Mouse (Mus musculus) neural tube, embryonic 14.5 days (tissue): ENCODE data around the gene Ifitm2. TPM values are rescaled to one million over a fixed set of nuclear protein-coding genes. Genes with fewer than 3 reads are reported as not detected.

ENCODE experiments used
- ATAC-seq: fragments of 200-750 bp; cut with Nextera tagmentation; 2 replicates; pipeline ENCODE4 v1.8.0; 2017; ENCODE audit warnings: low read depth, mild to moderate bottlenecking, moderate TSS enrichment, moderate library complexity
- H3K27ac ChIP-seq: fragments of 300-500 bp; sonication (generic); 2 replicates; pipeline ENCODE4 v1.5.1; 2014; ENCODE audit warnings: low read depth, mild to moderate bottlenecking, control low read depth, low read length, moderate library complexity, mixed read lengths
- H3K27me3 ChIP-seq: fragments of 300-500 bp; sonication (generic); 2 replicates; pipeline ENCODE4 v1.6.1; 2014; ENCODE audit warnings: low read length; ENCODE audit not compliant: control insufficient read depth, insufficient read depth
- H3K36me3 ChIP-seq: fragments of 300-500 bp; sonication (generic); 2 replicates; pipeline ENCODE4 v1.6.1; 2014; ENCODE audit warnings: low read length, mixed read lengths; ENCODE audit not compliant: control insufficient read depth, insufficient read depth
- H3K4me1 ChIP-seq: fragments of 300-500 bp; sonication (generic); 2 replicates; pipeline ENCODE4 v1.6.1; 2014; ENCODE audit warnings: low read length; ENCODE audit not compliant: control insufficient read depth, insufficient read depth
- H3K4me2 ChIP-seq: fragments of 300-500 bp; sonication (generic); 2 replicates; pipeline ENCODE4 v1.6.1; 2014; ENCODE audit warnings: mild to moderate bottlenecking, low read depth, low read length, control low read depth
- H3K4me3 ChIP-seq: fragments of 300-500 bp; sonication (generic); 2 replicates; pipeline ENCODE4 v1.5.1; 2014; ENCODE audit warnings: low read depth, low read length, control low read depth, mixed read lengths
- H3K9ac ChIP-seq: fragments of 300-500 bp; sonication (generic); replicated peaks from 2 replicates; pipeline ENCODE4 v1.6.1; 2014; ENCODE audit warnings: low read depth, mild to moderate bottlenecking, control low read depth, low read length, mixed read lengths
- H3K9me3 ChIP-seq: fragments of 300-500 bp; sonication (generic); 2 replicates; pipeline ENCODE4 v1.6.1; 2016; ENCODE audit warnings: low read length; ENCODE audit not compliant: control insufficient read depth
- WGBS: fragments of 180-500 bp; shearing (Covaris S2); extraction: QIAGEN DNeasy Blood & Tissue Kit; methylation state at CpG from one replicate; pipeline ENCODE4 v1.1.7; 2014; 5-methylcytosine and 5-hydroxymethylcytosine counted together
- polyA plus RNA-seq: library from polyadenylated mRNA; unstranded; fragments of >200 nt; fragmentation: Nextera tagmentation; extraction: Ambion mirVana; gene quantifications from 2 replicates; pipeline ENCODE4 v1.2.1, GENCODE M21; 2014

Ifitm2 gene
- polyA plus RNA-seq, 1 experiment from 2014 or later, result 103 TPM

DNA sequence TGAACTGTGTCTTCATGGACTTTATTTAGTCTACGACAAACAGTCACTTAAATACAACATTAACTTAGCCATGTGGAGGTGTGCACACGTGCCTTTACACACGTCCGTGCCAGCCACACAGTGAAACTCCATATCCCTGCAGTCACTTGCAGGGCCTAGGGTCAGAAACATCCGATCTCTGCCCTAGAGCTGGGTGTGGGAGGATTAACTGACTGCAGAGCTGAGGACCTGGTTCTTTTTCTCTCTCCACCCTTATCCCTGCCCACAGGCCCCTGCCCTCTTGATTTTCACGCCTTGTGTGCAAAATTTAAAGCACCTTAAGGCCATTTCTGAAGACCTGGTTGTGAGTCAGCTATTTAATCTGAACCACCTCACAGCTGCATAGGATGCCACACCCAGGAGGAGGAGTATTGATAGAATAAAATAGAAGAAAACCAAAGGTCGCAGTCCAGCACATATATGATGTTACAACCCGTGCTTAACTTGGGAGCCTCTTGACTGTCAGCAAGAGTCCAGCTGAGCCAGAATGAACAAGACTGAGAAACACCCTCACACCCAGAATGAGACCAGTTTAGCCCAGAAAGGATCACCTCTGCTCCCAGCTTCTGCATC lies 35.3 kb downstream of the Ifitm2 start, which contains the start of gene Nlrp6:
Gene Nlrp6, plus strand, starts transcription at position 485 of the 612 bp plus-strand sequence.
- Histone ChIP-seq H3K27me3 (peaks cover 40% of the 10 kb centered on the region), H3K27ac (no peak within 1 kb of the TSS), H3K4me3 (no peak within 1 kb of the TSS), H3K4me2 (no peak within 1 kb of the TSS), H3K36me3 (no peaks in the 10 kb centered on the region), H3K9ac (no peak within 1 kb of the TSS), H3K9me3 (no peaks in the 10 kb centered on the region), H3K4me1 (peaks cover 8% of the 10 kb centered on the region; the same call in 1 of the 2 replicates)
- no peak for ATAC-seq
- 84% methylated on average over 8 of the region's 8 CpGs for WGBS

- Histone ChIP-seq H3K4me1 (peaks cover 8% of the 10 kb centered on the region; the same call in 1 of the 2 replicates), H3K9ac (no peak overlapping the region), H3K9me3 (no peaks in the 10 kb centered on the region), H3K27me3 (peaks cover 40% of the 10 kb centered on the region), H3K36me3 (no peaks in the 10 kb centered on the region), H3K4me3 (no peak overlapping the region), H3K27ac (no peak overlapping the region), H3K4me2 (no peak overlapping the region)
- 85% methylated on average over 4 of the region's 4 CpGs for WGBS
- ATAC-seq, result no peak
Measured at GRCm38 (mm10) chr7:140919911-140920310, 35.9 kb downstream of the Ifitm2 start.

DNA sequence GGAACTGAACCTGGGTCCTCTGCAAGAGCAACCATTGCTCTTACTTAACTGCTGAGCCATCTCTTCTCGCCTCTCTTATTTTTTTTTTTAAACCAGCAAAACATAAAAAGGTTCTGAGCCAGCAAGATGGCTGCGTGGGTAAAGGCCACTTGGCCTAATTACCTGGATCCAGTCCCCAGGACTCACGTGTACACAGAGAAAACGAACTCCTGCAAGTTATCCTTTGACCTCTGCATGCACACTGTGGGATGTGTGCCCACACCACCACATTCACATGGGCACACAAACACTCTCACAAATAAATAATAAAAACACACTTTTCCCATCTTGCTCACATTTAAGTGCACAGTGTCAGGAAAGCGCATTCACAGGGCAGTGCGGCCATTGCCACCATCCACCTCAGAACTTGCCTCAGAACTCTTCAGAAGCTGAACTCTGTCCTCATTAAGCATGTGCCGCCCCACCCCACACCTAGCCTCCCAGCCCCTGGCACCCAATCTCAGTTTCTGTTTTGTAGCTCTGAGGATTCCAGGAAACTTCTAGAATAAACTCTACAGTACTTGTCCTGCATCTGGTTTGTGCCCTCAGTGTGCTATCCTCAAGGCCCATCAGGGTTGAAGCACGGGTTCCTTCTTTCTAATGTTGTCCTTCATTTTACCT lies 41.6 kb downstream of the Ifitm2 start:
- no peaks in the 10 kb centered on the region for H3K36me3 ChIP-seq
- H3K9ac ChIP-seq, result no peak overlapping the region
- H3K9me3 ChIP-seq, result no peaks in the 10 kb centered on the region
- H3K4me1 ChIP-seq, result no peaks in the 10 kb centered on the region
- H3K4me3 ChIP-seq, result no peak overlapping the region
- 90% methylated on average over 8 of the region's 8 CpGs for WGBS
- H3K27me3 ChIP-seq, result no peaks in the 10 kb centered on the region
- H3K4me2 ChIP-seq, result no peak overlapping the region
- no peak overlapping the region for H3K27ac ChIP-seq
- ATAC-seq, result no peak

DNA sequence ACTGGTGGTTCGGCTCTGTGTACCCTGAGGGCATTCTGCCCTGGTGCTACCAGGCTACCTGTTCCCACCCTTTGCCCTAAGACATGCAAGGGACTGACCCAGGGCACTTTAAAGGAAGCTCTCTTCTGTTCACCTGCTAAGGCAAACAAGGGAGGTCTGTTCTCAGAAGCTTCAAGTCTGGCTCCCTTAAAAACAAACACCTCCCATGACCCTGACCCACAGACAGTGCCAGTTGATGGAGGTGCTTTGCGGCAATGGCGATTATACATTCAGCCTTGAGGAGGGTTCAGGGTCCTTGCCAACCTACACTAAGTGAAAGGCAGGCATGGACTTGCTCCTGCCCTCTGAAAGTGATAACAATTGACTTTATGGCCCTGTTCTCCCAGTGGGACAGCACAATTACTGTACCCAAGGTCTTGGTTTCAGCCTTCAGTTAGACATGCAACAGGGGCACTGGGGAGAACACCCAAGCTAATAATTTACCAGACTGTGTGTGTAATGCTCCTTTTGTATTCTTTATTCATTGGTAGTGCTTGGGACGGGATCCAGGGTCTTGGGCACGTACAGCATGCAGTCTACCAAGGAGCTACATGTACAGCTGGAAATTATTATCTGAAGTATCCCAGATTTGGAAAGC lies 42.8 kb downstream of the Ifitm2 start:
- 0 out of 2 replicates have a peak, but pooled peaks cover 3% of the 10 kb centered on the region for H3K4me1 ChIP-seq
- H3K4me3 ChIP-seq, result no peak overlapping the region
- WGBS, result 54% methylated on average over 5 of the region's 5 CpGs
- H3K9ac ChIP-seq, result no peak overlapping the region
- H3K9me3 ChIP-seq, result no peaks in the 10 kb centered on the region
- H3K4me2 ChIP-seq, result no peak overlapping the region
- no peak for ATAC-seq
- no peaks in the 10 kb centered on the region for H3K27me3 ChIP-seq
- H3K36me3 ChIP-seq, result no peaks in the 10 kb centered on the region
- no peak overlapping the region for H3K27ac ChIP-seq

- Histone ChIP-seq H3K27me3 (no peaks in the 10 kb centered on the region), H3K36me3 (no peaks in the 10 kb centered on the region), H3K4me3 (no peak overlapping the region), H3K27ac (no peak overlapping the region), H3K9me3 (no peaks in the 10 kb centered on the region), H3K9ac (no peak overlapping the region), H3K4me2 (no peak overlapping the region), H3K4me1 (0 out of 2 replicates have a peak, but pooled peaks cover 3% of the 10 kb centered on the region)
- ATAC-seq, result no peak
- WGBS, result 73% methylated on average over 3 of the region's 3 CpGs
Measured at GRCm38 (mm10) chr7:140912293-140912692, 43.5 kb downstream of the Ifitm2 start.

DNA sequence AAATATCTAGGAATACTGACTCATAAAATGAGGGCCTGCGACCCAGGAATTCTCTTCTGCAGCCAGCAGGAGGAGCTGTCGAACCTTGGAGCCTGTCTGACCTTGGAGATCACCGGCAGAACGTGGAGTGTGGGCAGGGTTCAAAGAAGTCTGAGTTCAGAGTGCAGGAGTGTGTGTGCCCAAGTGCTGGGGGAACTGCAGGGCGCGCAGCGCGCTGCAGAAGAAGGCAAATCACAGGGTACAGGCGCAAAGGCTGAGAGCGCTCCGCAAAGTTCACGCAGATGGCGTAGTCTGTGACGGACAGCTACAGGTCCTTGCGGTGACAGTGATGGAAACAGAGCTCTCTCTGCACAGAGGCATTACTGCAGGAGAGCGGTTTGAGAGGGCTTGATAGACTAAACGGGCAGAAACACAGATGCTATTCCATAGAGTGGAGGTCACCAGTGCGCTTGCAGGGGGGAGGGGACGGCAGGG lies 47.1 kb downstream of the Ifitm2 start:
- WGBS, result 3% methylated on average over 19 of the region's 19 CpGs
- H3K4me3 ChIP-seq, result peak overlapping the region; percentile 22
- H3K4me1 ChIP-seq, result 0 out of 2 replicates have a peak, but pooled peaks cover 3% of the 10 kb centered on the region
- H3K9me3 ChIP-seq, result no peaks in the 10 kb centered on the region
- ATAC-seq, result peak; percentile 76; the same call in 1 of the 2 replicates
- H3K9ac ChIP-seq, result 0 out of 2 replicates have a peak overlapping the region, but pooled peaks have one; percentile 21
- H3K36me3 ChIP-seq, result no peaks in the 10 kb centered on the region
- peak overlapping the region; percentile 61 for H3K4me2 ChIP-seq
- no peak overlapping the region for H3K27ac ChIP-seq
- H3K27me3 ChIP-seq, result no peaks in the 10 kb centered on the region

GRCm38 (mm10) chr7:140908181-140908580 lies 47.6 kb downstream of the Ifitm2 start:
- Histone ChIP-seq H3K27ac (no peak overlapping the region), H3K36me3 (no peaks in the 10 kb centered on the region), H3K9ac (no peak overlapping the region), H3K4me1 (0 out of 2 replicates have a peak, but pooled peaks cover 3% of the 10 kb centered on the region), H3K4me2 (no peak overlapping the region), H3K9me3 (no peaks in the 10 kb centered on the region), H3K4me3 (no peak overlapping the region), H3K27me3 (no peaks in the 10 kb centered on the region)
- 52% methylated on average over 7 of the region's 7 CpGs for WGBS
- no peak for ATAC-seq

- 84% methylated on average over 7 of the region's 7 CpGs for WGBS
- no peak overlapping the region for H3K27ac ChIP-seq
- no peaks in the 10 kb centered on the region for H3K27me3 ChIP-seq
- ATAC-seq, result no peak
- no peaks in the 10 kb centered on the region for H3K36me3 ChIP-seq
- no peaks in the 10 kb centered on the region for H3K9me3 ChIP-seq
- H3K4me2 ChIP-seq, result no peak overlapping the region
- H3K4me3 ChIP-seq, result no peak overlapping the region
- no peak overlapping the region for H3K9ac ChIP-seq
- H3K4me1 ChIP-seq, result 0 out of 2 replicates have a peak, but pooled peaks cover 3% of the 10 kb centered on the region
Measured at GRCm38 (mm10) chr7:140907697-140908096, 48.1 kb downstream of the Ifitm2 start.

- H3K9me3 ChIP-seq, result no peaks in the 10 kb centered on the region
- no peak overlapping the region for H3K4me2 ChIP-seq
- no peaks in the 10 kb centered on the region for H3K36me3 ChIP-seq
- no peak overlapping the region for H3K9ac ChIP-seq
- no peak overlapping the region for H3K4me3 ChIP-seq
- H3K27ac ChIP-seq, result no peak overlapping the region
- 0 out of 2 replicates have a peak, but pooled peaks cover 3% of the 10 kb centered on the region for H3K4me1 ChIP-seq
- no peaks in the 10 kb centered on the region for H3K27me3 ChIP-seq
- 86% methylated on average over 13 of the region's 13 CpGs for WGBS
- ATAC-seq, result no peak
Measured at GRCm38 (mm10) chr7:140907131-140907530, 48.7 kb downstream of the Ifitm2 start.
